In the genomic region with DNA sequence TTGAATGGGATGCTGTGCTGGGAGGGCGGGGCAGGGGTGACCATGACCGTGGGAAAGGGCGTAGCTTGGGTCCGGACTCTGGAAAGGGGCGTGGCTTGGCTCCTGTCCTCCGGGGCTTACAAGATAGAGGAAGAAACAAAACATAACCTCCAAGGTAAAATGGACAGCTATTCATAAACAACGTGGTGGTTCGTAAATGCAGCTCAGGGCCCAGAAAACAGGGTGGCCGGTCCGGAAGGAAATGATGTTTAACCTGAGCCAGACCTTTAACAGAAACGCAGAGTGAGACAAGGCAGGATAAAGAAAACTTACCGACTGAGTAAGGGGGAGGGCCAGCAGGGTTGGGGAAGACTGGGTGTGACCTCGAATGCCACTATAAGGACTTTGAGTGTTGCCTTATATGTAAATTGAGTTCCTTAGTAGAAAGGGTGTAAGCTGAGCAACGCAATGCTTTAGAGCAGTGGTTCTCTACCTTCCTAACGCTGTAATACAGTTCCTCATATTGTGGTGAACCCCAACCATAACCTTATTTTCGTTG, we compare ENCODE assay signal across 10 mouse cellular contexts. TPM values are rescaled to one million over a fixed set of nuclear protein-coding genes. Genes with fewer than 3 reads are reported as not detected.
DNase-seq lines count a peak whose midpoint lies in the region; ATAC-seq lines count a peak whose summit lies in the region.
"Had no signal": no experiment of that assay in that cellular context is flagged by ENCODE, and none has a peak within 500 bp of the region (broad histone marks: within the 10 kb centered on the region; RNA-seq: fewer than 3 reads in every experiment).

No protein-coding gene starts in this region.

- intact Hi-C loops in left cerebral cortex, postnatal 14 days (cut with DNase I), result no loop called here

- ATAC-seq in heart, embryonic 15.5 days (replicated peaks; ENCODE audit: insufficient number of reproducible peaks, insufficient read depth, low FRiP score, low read depth), result no peak
- ATAC-seq in megakaryocyte progenitor cell, adult 5-6 weeks (replicated peaks; ENCODE audit: poor library complexity), result peak; percentile 90

- WGBS in heart, embryonic 15.5 days, result 31% methylated on average over 16 of the region's 16 CpGs
- WGBS in large intestine, adult 2 months, result 7% methylated on average over 16 of the region's 16 CpGs

- no peaks in the 10 kb centered on the region for H3K9me3 ChIP-seq in heart, embryonic 15.5 days (replicated peaks)
- H3K9me3 ChIP-seq: G1E; hindbrain, embryonic 15.5 days had no signal

- H3K4me3 ChIP-seq in heart, embryonic 15.5 days, result peak overlapping the region; percentile 5; the same call in 1 of the 2 replicates
- H3K4me3 ChIP-seq: hindbrain, embryonic 15.5 days had no signal

- H3K36me3 ChIP-seq in heart, embryonic 15.5 days, result no peaks in the 10 kb centered on the region
- H3K36me3 ChIP-seq: G1E; hindbrain, embryonic 15.5 days had no signal

- peak; percentile 56 for DNase-seq in 416B (ENCODE audit: low read depth)
- peak; percentile 69 for DNase-seq in adrenal gland, postnatal 36 days
- DNase-seq in large intestine, adult 2 months (ENCODE audit: low read depth, low spot score), result peak; percentile 31
- DNase-seq in left cerebral cortex, adult 18-20 months (ENCODE audit: low spot score in 2 of 2), result no peak
- DNase-seq in left cerebral cortex, postnatal 14 days (ENCODE audit: low spot score in 2 of 2), result no peak
- no peak for DNase-seq in cerebellum, postnatal 25 days

- H3K27me3 ChIP-seq in heart, embryonic 15.5 days, result no peaks in the 10 kb centered on the region
- H3K27me3 ChIP-seq: hindbrain, embryonic 15.5 days had no signal

- peaks cover 8% of the 10 kb centered on the region; the same call in 1 of the 2 replicates for H3K4me1 ChIP-seq in heart, embryonic 15.5 days (replicated peaks)
- H3K4me1 ChIP-seq: hindbrain, embryonic 15.5 days had no signal

- H3K27ac ChIP-seq in heart, embryonic 15.5 days, result no peak overlapping the region
- H3K27ac ChIP-seq: hindbrain, embryonic 15.5 days had no signal

- H3K9ac ChIP-seq in heart, embryonic 15.5 days, result no peak overlapping the region
- H3K9ac ChIP-seq: hindbrain, embryonic 15.5 days had no signal

- H3K4me2 ChIP-seq in heart, embryonic 15.5 days, result peak overlapping the region; percentile 44
- H3K4me2 ChIP-seq: hindbrain, embryonic 15.5 days had no signal

RNA-seq across cellular contexts. Expression of a gene that starts 26.9 kb away (rescaled TPM):
- total RNA-seq in adrenal gland, postnatal 36 days (2021), result under 1 TPM; 0.70 to 0.76 TPM
- polyA plus RNA-seq in heart, embryonic 15.5 days (2015; fragmentation: Nextera tagmentation; extraction: Ambion mirVana), result 2.6 and 6.0 TPM in 2 replicates
- 1.7 and 3.5 TPM in 2 replicates for polyA plus RNA-seq in large intestine, adult 2 months (2012; rRNA removed)
- total RNA-seq in megakaryocyte progenitor cell, adult 5-6 weeks (2015), result 0.05 and 1.2 TPM in 2 replicates
- 1.5 and 1.8 TPM in 2 replicates for total RNA-seq in megakaryocyte progenitor cell, adult 5-6 weeks (2017)
- total RNA-seq in left cerebral cortex, adult 18-20 months (2021), result under 1 TPM; 0.33 to 0.56 TPM
- 1 to 10 TPM in 1 of 2 experiments, under 1 TPM in 1; 0.87 to 1.0 TPM for total RNA-seq in left cerebral cortex, postnatal 14 days (2021)

RNA-seq across cellular contexts. Expression of a gene that starts 34.3 kb away (rescaled TPM):
- not detected for total RNA-seq in adrenal gland, postnatal 36 days (2021)
- not detected in 2 replicates for polyA plus RNA-seq in heart, embryonic 15.5 days (2015; fragmentation: Nextera tagmentation; extraction: Ambion mirVana)
- not detected in 2 replicates for polyA plus RNA-seq in large intestine, adult 2 months (2012; rRNA removed)
- not detected in 2 replicates for total RNA-seq in megakaryocyte progenitor cell, adult 5-6 weeks (2015)
- total RNA-seq in megakaryocyte progenitor cell, adult 5-6 weeks (2017), result not detected in 2 replicates
- total RNA-seq in left cerebral cortex, adult 18-20 months (2021), result not detected
- total RNA-seq in left cerebral cortex, postnatal 14 days (2021), result under 1 TPM in 1 of 2 experiments, not detected in 1; 0.15 TPM
- polyA plus RNA-seq: G1E; hindbrain, embryonic 15.5 days had no signal

Comparison
In these comparisons a context has a peak if more than half of its experiments do, and no peak if none do; other contexts are left out.
1. DNase-seq: peak in 416B (single experiment), adrenal gland, postnatal 36 days (2 of 2) and large intestine, adult 2 months (single experiment); none in left cerebral cortex, adult 18-20 months (0 of 2), left cerebral cortex, postnatal 14 days (0 of 2) and cerebellum, postnatal 25 days (0 of 2).